Mouse (Mus musculus): ENCODE data around the gene Eme2.
"Not testable (repeated sequence)": the region's sequence is repeated elsewhere in the genome, so short reads cannot be mapped to it uniquely, and the experiment has no call there.

Eme2 gene

GRCm38 (mm10) chr17:24894995-24895547 is at the start of gene Eme2, which contains the start of gene Mrps34:
Gene Eme2, minus strand, starts transcription at chr17:24895087.
Gene Mrps34, plus strand, starts transcription at chr17:24895116.
- in situ Hi-C loops (cut with MboI; ENCODE audit: low sequenced_read_pairs) = no loop called here

- in situ Hi-C loops (cut with MboI; ENCODE audit: low sequenced_read_pairs) = not testable (repeated sequence)
Observed at GRCm38 (mm10) chr17:24943589-24943988, 48.7 kb upstream of the Eme2 start.

- in situ Hi-C loops (cut with MboI; ENCODE audit: low sequenced_read_pairs) = no loop called here
Observed at GRCm38 (mm10) chr17:24943036-24943435, 48.1 kb upstream of the Eme2 start.

GRCm38 (mm10) chr17:24942453-24942852 is 47.6 kb upstream of the Eme2 start:
- in situ Hi-C loops (cut with MboI; ENCODE audit: low sequenced_read_pairs) = not testable (repeated sequence)

- in situ Hi-C loops (cut with MboI; ENCODE audit: low sequenced_read_pairs) = no loop called here
Observed at GRCm38 (mm10) chr17:24937266-24937665, 42.4 kb upstream of the Eme2 start.

GRCm38 (mm10) chr17:24936259-24937237 is 41.7 kb upstream of the Eme2 start, which contains the start of gene Mapk8ip3:
Gene Mapk8ip3, minus strand, starts transcription at chr17:24936977.
- in situ Hi-C loops (cut with MboI; ENCODE audit: low sequenced_read_pairs) = no loop called here

DNA sequence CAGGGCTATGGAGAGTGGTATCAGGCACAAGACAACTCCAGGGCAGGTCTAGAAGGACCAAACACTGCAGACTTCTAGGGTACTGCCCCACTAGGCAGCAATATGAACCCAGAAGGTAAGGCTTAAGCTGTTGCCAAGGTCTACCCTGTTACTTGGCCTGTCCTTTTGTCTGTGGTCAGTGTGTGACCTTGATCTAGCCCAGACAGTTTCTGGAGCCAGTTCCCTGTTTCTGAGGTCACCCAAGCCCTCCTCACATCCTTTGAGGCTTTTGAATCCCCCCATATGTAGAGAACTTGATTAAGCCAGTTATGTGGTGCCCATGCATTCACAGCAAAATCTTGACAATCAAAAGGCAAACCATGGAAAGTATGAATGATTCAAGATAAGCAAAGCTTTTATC is 40.8 kb upstream of the Eme2 start:
- in situ Hi-C loops (cut with MboI; ENCODE audit: low sequenced_read_pairs) = no loop called here

DNA sequence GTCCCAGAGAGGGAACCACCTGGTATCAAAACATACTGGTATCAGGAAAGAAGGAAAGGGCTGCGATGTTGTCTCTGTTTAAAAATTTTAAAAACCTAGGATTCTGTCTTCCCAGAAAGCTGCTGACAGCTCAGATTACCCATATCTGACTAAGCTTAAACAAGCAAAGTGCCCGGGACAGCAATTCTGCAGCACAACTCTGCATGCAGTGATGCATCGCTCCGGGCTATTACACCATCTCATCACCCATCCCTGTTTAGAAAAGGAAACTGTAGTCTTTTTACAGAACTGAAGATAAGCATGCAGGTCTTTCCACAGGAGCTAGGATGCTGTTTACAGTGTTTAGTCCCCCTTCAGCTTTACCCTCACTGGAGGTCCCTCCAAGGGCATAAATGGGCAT is 40.0 kb upstream of the Eme2 start:
- in situ Hi-C loops (cut with MboI; ENCODE audit: low sequenced_read_pairs) = no loop called here

DNA sequence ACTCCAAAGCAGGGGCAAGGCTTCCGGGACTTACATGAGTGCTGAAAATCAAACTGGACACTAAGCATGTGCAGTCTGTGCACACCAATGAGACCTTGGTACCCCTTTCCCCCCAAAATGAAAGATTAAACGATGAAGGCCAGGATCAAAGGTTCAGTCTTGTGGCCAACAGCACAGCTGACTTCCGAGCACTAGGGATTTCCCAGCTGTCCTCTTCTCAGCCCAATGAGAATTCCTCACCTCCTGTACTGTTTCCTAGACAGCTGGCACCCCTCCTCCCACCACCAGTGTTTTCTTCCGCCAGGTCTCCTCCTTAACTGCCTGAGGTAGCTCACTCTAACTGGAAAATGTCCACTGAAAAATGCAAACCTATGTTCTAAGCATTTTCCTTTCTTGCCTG is 38.3 kb upstream of the Eme2 start:
- in situ Hi-C loops (cut with MboI; ENCODE audit: low sequenced_read_pairs) = no loop called here

GRCm38 (mm10) chr17:24932431-24932830 is 37.5 kb upstream of the Eme2 start:
- in situ Hi-C loops (cut with MboI; ENCODE audit: low sequenced_read_pairs) = no loop called here

DNA sequence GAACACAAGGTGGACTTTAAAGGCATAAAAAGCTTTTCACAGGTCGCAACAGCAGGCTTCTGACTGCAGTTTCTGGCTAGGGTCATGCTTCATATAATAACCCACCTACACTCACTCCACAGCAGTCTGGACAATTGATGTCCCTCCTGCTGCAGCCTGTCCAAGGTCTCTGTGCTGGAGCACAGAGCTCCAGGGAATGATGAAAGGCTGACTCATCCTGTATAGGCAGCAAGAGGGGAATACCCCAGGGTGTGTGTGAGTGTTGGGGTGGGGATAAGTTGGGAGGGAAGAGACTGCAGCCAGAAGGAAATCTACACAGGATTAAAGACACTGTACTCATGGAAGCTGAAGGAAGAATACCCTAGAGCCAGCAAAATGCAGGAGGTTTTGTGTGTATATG is 34.6 kb upstream of the Eme2 start:
- in situ Hi-C loops (cut with MboI; ENCODE audit: low sequenced_read_pairs) = no loop called here

DNA sequence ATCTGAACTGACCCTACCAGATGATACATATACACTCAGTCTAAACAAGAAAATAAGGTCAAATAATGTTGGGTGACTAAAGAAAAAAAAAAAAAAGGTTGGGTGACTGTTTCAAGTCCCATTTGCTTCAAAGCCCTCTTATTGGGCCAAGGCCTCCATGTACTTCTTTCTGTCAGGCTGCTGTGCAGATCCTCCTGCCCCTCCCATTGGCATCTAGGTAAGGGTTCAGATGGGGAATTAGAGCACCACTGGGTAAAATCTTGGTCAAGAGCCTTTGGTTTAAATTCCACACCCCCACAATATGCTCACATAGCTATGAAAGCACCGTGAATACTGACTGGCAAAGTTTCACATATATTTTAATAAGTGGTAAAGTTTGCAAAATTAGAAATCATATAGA is 28.4 kb upstream of the Eme2 start:
- in situ Hi-C loops (cut with MboI; ENCODE audit: low sequenced_read_pairs) = no loop called here

DNA sequence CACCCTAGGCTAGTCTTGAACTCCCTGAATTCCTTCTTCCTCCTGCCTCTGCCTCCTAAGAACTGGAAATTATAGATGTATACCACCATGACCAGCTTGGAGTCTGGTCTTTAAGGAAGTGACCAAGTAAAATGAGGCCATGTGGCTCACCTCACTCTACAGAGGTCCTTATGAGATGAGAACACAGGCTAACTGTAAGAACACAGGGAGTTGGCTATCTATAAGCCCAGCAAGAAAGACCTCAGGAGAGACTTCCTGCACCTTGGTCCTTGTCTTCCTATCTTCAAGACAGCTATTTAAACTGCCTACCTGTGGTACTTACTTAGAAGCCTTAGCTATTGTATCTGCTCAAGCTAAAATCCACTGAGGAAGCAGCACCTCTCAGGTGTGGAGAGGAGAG is 19.1 kb upstream of the Eme2 start:
- in situ Hi-C loops (cut with MboI; ENCODE audit: low sequenced_read_pairs) = no loop called here

DNA sequence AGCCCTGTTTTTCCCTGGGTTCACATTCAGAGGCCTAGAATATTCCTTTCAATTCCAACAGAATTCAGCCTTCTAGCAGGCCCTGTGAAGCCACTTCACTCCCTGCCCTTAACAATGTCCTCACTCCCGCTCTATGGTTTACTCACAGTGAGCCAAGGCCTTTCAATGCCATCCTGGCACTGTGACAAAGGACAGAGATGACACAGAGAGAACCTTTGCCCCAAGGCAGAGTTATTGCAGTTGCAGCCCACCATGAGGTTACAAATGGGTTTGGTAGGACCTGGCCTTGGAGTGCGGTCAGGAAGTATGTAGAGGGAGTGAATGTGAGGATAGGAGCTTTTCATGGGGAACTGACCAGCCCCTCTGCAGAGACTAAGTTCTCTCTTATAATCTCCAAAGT is 12.7 kb upstream of the Eme2 start:
- in situ Hi-C loops (cut with MboI; ENCODE audit: low sequenced_read_pairs) = no loop called here

- in situ Hi-C loops (cut with MboI; ENCODE audit: low sequenced_read_pairs) = no loop called here
Observed at GRCm38 (mm10) chr17:24903767-24904166, 8.9 kb upstream of the Eme2 start.

GRCm38 (mm10) chr17:24902671-24903474 is 8.0 kb upstream of the Eme2 start:
- in situ Hi-C loops (cut with MboI; ENCODE audit: low sequenced_read_pairs) = no loop called here

GRCm38 (mm10) chr17:24902124-24902523 is 7.2 kb upstream of the Eme2 start:
- in situ Hi-C loops (cut with MboI; ENCODE audit: low sequenced_read_pairs) = no loop called here

DNA sequence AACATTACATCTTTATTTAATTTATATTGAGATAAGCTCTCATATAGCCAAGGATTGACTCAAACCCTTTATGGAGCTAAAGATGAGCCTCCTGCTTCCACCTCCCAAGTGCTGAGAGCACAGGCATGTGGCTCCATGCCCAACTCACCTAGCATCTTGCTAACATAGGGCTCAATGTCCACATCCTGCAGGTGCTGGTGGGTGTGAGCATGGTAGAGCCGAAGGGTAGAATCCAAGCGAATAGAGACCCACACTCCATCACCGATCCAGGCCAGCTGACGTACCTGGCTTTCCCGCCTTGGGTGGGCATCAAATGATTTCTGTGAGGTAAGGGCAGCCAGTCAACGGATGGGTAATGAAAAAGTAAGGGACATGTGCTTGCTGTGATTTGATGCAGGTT is 5.1 kb upstream of the Eme2 start:
- in situ Hi-C loops (cut with MboI; ENCODE audit: low sequenced_read_pairs) = no loop called here

DNA sequence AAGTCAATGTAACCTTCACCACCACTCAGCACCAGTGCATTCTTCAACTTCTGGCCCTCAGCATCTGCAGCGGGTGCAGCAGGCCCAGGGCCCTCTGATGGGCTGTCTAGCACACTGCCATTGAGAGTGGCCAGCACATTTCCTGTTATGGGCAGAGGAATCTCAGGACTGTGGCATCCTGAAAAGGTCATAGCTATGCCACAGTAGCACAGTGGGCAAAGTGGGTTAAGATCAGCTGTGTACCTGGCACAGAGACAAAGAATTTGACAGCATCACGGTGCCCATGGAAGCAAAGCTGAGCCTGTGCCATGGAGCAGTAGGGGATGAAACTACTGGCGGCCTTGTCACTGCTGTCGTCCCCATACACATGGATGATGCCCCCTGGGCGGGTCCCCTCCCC is 4.3 kb upstream of the Eme2 start:
- in situ Hi-C loops (cut with MboI; ENCODE audit: low sequenced_read_pairs) = no loop called here

DNA sequence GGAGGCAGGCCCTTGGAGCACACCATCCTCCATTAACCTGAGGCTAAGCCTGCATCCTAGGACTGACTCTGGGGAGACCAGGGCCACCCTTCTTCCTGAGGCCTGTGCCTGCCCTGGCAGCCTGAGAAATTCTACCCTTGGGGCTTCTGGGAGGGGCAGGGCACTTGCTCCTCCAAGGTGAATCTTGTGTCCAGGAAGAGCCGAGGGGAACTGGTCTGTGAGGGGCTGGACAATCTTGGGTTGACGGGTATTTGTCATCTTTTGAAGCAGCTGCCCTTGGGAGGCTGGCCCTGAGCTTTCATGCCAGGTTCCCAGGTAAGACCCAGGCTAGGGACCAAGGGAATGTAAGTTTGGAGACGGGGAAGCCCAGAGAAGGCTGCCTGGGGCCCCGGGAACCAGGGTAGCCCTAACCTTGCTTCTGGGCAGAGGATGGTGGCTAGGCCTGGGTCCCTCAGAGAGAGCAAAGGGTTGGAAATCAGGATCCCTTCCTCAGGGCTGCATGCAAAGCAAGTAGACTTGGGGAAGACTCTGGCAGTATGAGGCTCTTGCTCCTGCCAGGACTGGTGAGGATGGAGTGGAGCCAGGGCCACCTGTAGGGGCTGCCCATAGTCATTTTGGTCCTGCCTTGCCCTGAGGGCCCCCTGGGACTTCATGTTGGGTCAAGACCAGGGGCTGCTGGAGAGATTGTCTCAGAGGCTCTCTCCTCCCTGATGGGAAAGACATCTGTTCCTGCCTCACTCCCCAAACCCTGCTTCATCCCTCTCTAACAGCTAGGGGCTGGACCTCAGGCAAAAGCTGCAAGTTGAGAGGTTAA is 3.4 kb upstream of the Eme2 start:
- in situ Hi-C loops (cut with MboI; ENCODE audit: low sequenced_read_pairs) = no loop called here

DNA sequence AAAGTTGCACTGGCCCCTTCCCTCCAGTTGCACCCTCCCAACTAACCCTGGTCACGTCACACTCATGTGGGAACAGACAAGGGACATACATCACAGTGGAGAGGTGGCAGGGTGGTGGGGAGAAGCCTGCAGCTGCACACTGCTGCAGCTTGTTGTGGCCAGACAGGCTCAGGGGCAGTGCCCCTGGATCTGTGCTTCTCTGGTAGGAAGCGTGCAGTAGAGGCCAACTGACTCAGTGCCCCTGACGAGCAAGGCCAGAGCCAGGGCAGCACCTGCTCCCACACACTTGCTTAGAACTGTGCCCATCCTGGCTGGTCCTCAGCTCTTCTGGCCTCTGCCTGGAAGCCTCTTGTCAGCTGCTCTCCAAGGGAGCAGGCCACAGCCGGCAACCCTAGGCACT is 2.7 kb upstream of the Eme2 start:
- in situ Hi-C loops (cut with MboI; ENCODE audit: low sequenced_read_pairs) = no loop called here
